ENCODE assay signal across 24 mouse cellular contexts in genomic region chr12:87330213-87330612, GRCm38 (mm10). TPM values are rescaled to one million over a fixed set of nuclear protein-coding genes. Genes with fewer than 3 reads are reported as not detected.
DNase-seq lines count a peak whose midpoint lies in the region; ATAC-seq lines count a peak whose summit lies in the region.
"Had no signal": no experiment of that assay in that cellular context is flagged by ENCODE, and none has a peak within 500 bp of the region (broad histone marks: within the 10 kb centered on the region; RNA-seq: fewer than 3 reads in every experiment).

No protein-coding gene starts in this region.

- no peak overlapping the region for H3K27ac ChIP-seq in forebrain, embryonic 15.5 days (replicated peaks)
- H3K27ac ChIP-seq: embryonic facial prominence, embryonic 12.5 days; forebrain, embryonic 12.5 days; hindbrain, embryonic 10.5 days; limb, embryonic 10.5 days; neural tube, embryonic 13.5 days had no signal

- H3K27me3 ChIP-seq in forebrain, embryonic 15.5 days = no peaks in the 10 kb centered on the region
- H3K27me3 ChIP-seq: embryonic facial prominence, embryonic 12.5 days; neural tube, embryonic 13.5 days had no signal

- ATAC-seq in megakaryocyte, adult 5-6 weeks (ENCODE audit: poor library complexity, severe bottlenecking) = peak; percentile 50; the same call in 1 of the 2 replicates
- ATAC-seq in forebrain, embryonic 15.5 days (replicated peaks) = no peak
- ATAC-seq: intestine, embryonic 16.5 days; midbrain, embryonic 16.5 days had no signal

- no peak overlapping the region for H3K4me2 ChIP-seq in forebrain, embryonic 15.5 days (replicated peaks)
- H3K4me2 ChIP-seq: embryonic facial prominence, embryonic 12.5 days; forebrain, embryonic 12.5 days; heart, embryonic 11.5 days; neural tube, embryonic 13.5 days had no signal

- DNase-seq in heart, adult 11 months = peak; percentile 17
- no peak for DNase-seq in heart, postnatal 25 days (ENCODE audit: low spot score)
- DNase-seq in A20 (ENCODE audit: low read depth, low spot score) = peak; percentile 42
- peak; percentile 75 for DNase-seq in brain, adult 2 months (ENCODE audit: low read depth, low spot score)
- DNase-seq in thymus, postnatal 0 days (ENCODE audit: low spot score) = no peak
- DNase-seq: adrenal gland, postnatal 25 days; B cell, adult 2 months; cerebellum, adult 11-12 months; cerebellum, postnatal 10 days; lung, adult 2 months; lung, postnatal 14 days had no signal

- whole genome bisulfite sequencing in forebrain, embryonic 15.5 days = 63% methylated on average over 2 of the region's 2 CpGs

- H3K4me3 ChIP-seq in forebrain, embryonic 15.5 days = no peak overlapping the region
- H3K4me3 ChIP-seq: embryonic facial prominence, embryonic 12.5 days; forebrain, embryonic 12.5 days; hindbrain, embryonic 10.5 days; limb, embryonic 10.5 days; myocyte; neural tube, embryonic 13.5 days had no signal

- H3K9ac ChIP-seq in forebrain, embryonic 15.5 days (replicated peaks) = no peak overlapping the region
- H3K9ac ChIP-seq: embryonic facial prominence, embryonic 12.5 days; forebrain, embryonic 12.5 days; neural tube, embryonic 13.5 days had no signal

- intact Hi-C loops in heart, postnatal 25 days (cut with DNase I) = loop anchor here (5.0 kb wide), 1 partner anchor 63 kb away; the partner anchor contains the start of genes Ahsa1 and Vipas39

- no peaks in the 10 kb centered on the region for H3K36me3 ChIP-seq in forebrain, embryonic 15.5 days
- H3K36me3 ChIP-seq: embryonic facial prominence, embryonic 12.5 days; forebrain, embryonic 12.5 days had no signal

- no peaks in the 10 kb centered on the region for H3K9me3 ChIP-seq in forebrain, embryonic 15.5 days
- H3K9me3 ChIP-seq: embryonic facial prominence, embryonic 12.5 days; forebrain, embryonic 12.5 days; hindbrain, embryonic 10.5 days; limb, embryonic 10.5 days; neural tube, embryonic 13.5 days had no signal

- H3K4me1 ChIP-seq in forebrain, embryonic 15.5 days = peaks cover 20% of the 10 kb centered on the region

RNA-seq across cellular contexts. Expression of gene Ism2, which starts 30.7 kb away (rescaled TPM):
- not detected for total RNA-seq in heart, postnatal 25 days (2021)
- total RNA-seq in megakaryocyte, adult 5-6 weeks (2015) = not detected in 2 replicates
- total RNA-seq in megakaryocyte, adult 5-6 weeks (2017) = not detected in 2 replicates
- polyA plus RNA-seq in forebrain, embryonic 15.5 days (2015; fragmentation: Nextera tagmentation; extraction: Ambion mirVana) = 0.49 and 1.4 TPM in 2 replicates
- polyA plus RNA-seq in thymus, postnatal 0 days (2015; fragmentation: Nextera tagmentation; extraction: Ambion mirVana) = 0.06 and 0.07 TPM in 2 replicates
- total RNA-seq: adrenal gland, postnatal 25 days; gastrocnemius, adult 8-10 months; granulocyte monocyte progenitor cell, adult 5-6 weeks had no signal

RNA-seq across cellular contexts. Expression of gene Sptlc2, which starts 57.9 kb away (rescaled TPM):
- 10 to 100 TPM; 25.0 to 26.8 TPM for total RNA-seq in heart, postnatal 25 days (2021)
- 210 and 245 TPM in 2 replicates for total RNA-seq in megakaryocyte, adult 5-6 weeks (2015)
- total RNA-seq in megakaryocyte, adult 5-6 weeks (2017) = 168 and 181 TPM in 2 replicates
- 60.8 and 68.3 TPM in 2 replicates for polyA plus RNA-seq in forebrain, embryonic 15.5 days (2015; fragmentation: Nextera tagmentation; extraction: Ambion mirVana)
- polyA plus RNA-seq in thymus, postnatal 0 days (2015; fragmentation: Nextera tagmentation; extraction: Ambion mirVana) = 76.9 and 83.3 TPM in 2 replicates

Comparison
In these comparisons a context has a peak if more than half of its experiments do, and no peak if none do; other contexts are left out.
1. DNase-seq: peak in heart, adult 11 months (single experiment), A20 (single experiment) and brain, adult 2 months (single experiment); none in heart, postnatal 25 days (single experiment) and thymus, postnatal 0 days (single experiment).
2. RNA of gene Sptlc2, which starts 57.9 kb away (total RNA-seq): 168 to 245 TPM in megakaryocyte, adult 5-6 weeks; 25.0 to 26.8 TPM in heart, postnatal 25 days; every median in the first group is over 4 times any median in the second.